In the genomic region with DNA sequence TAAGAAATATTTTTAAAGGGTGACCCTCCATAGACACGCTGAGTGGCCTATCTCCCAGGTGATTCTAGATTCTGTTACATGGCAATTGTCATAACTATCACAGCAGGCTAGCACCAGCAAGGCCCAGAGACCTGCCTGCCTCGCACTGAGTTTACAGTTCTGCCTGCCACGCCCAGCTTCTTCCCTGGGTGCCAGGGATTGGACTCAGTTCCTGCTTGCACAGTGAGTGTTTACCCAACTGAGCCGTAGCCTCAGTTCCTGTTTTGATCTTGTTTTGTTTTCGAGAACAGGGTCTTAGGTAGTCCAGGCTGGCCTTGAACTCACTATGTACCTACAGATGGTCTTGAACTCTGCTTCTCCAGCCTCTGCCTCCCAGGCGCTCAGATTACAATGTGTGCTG, we compare ENCODE assay signal across 22 mouse cellular contexts. TPM values are rescaled to one million over a fixed set of nuclear protein-coding genes. Genes with fewer than 3 reads are reported as not detected.
"Had no signal": no experiment of that assay in that cellular context is flagged by ENCODE, and none has a peak within 500 bp of the region (broad histone marks: within the 10 kb centered on the region; RNA-seq: fewer than 3 reads in every experiment).

No protein-coding gene starts in this region.

- H3K9ac ChIP-seq: liver, embryonic 14.5 days; lung, embryonic 14.5 days; midbrain, embryonic 13.5 days; midbrain, embryonic 15.5 days; neural tube, embryonic 12.5 days had no signal

- H3K4me2 ChIP-seq: lung, embryonic 14.5 days; midbrain, embryonic 11.5 days; midbrain, embryonic 13.5 days; midbrain, embryonic 15.5 days; neural tube, embryonic 12.5 days had no signal

- H3K36me3 ChIP-seq: midbrain, embryonic 13.5 days; midbrain, embryonic 15.5 days; neural tube, embryonic 12.5 days had no signal

- H3K9me3 ChIP-seq: megakaryocyte, embryonic 14.5 days; midbrain, embryonic 13.5 days; midbrain, embryonic 15.5 days; neural tube, embryonic 12.5 days had no signal

- DNase-seq: lung, adult 18-20 months; lung, embryonic 14.5 days; lung, postnatal 14 days; lung, postnatal 36 days; right cerebral cortex, postnatal 14 days; thymus, adult 18-20 months; thymus, postnatal 14 days; thymus, postnatal 36 days had no signal

- H3K27ac ChIP-seq: liver, embryonic 14.5 days; macrophage; midbrain, embryonic 13.5 days; midbrain, embryonic 15.5 days; neural tube, embryonic 12.5 days had no signal

- ATAC-seq: midbrain, embryonic 13.5 days; midbrain, embryonic 15.5 days had no signal

- H3K4me3 ChIP-seq: megakaryocyte, embryonic 14.5 days; midbrain, embryonic 13.5 days; midbrain, embryonic 15.5 days; neural tube, embryonic 12.5 days had no signal

RNA-seq across cellular contexts. Expression of gene Vsx2, which starts 2.0 kb away (rescaled TPM):
- total RNA-seq: monocyte, adult 5-6 weeks; neutrophil, adult 5-6 weeks had no signal
- polyA plus RNA-seq: liver, embryonic 14.5 days; liver, embryonic 16.5 days; lung, embryonic 16.5 days; macrophage; spleen, adult 2 months; stomach, embryonic 14.5 days; stomach, embryonic 16.5 days had no signal
